Mouse (Mus musculus): ENCODE measurements at regions not wholly inside any gene's neighbourhood (a gene's known extent, or its start where the extent isn't known, plus 50 kb on each side); places are given as distances from the start of the nearest gene placed in this dataset.

DNA sequence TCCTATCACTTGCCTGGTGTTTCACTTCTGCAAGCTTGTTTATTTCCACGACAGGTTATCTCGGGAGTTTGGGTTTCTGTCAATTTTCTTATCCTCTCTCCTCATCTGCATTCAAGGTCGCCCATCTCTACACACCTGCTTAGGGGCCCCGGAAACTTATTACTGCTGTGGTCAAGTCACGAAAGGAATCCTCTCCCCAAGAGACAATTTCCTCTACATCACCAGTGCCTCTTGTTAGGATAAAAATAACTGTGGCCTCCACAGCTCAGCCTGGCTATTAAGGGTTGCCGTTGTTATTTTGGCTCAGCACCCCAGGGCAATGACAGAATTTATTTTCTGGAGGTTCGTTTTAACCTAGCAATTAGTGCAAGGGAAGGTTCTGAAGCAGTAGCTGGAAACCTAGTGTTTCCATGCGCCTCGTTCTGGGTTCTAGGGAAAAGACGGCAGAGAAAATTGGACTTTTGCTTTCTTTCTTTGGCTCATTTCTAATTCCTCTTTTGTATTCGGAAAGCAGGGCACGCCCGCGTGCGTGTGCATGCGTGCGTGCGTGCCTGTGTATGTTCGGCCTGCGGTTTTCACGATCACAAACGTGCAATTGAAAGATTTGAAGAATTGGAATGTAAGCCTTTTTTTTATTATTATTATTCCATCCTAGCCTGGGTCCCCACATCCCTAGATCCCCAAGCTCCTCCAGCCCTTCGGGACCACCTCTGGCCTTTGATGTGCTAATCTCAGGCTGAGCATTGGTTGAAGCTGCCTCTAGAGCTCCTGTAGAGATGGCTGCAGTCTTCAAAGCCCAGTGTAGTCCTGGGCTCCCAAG is 147.1 kb upstream of the Jarid2 start:
- Histone ChIP-seq H3K27ac (ENCODE audit: low read depth, low read length) (peak overlapping the region; percentile 72), H3K9ac (ENCODE audit: low read depth, low read length) (no peak overlapping the region), H3K4me1 (ENCODE audit: control insufficient read depth, insufficient read depth, low read length) (peaks cover 33% of the 10 kb centered on the region), H3K4me2 (peak overlapping the region; percentile 47), H3K36me3 (ENCODE audit: control insufficient read depth, insufficient read depth, low read length) (no peaks in the 10 kb centered on the region), H3K9me3 (replicated peaks; ENCODE audit: control insufficient read depth, low read length) (peaks cover 5% of the 10 kb centered on the region; the same call in 1 of the 2 replicates), H3K4me3 (ENCODE audit: low read depth, low read length) (no peak overlapping the region), H3K27me3 (ENCODE audit: control insufficient read depth, insufficient read depth, low read length) (no peaks in the 10 kb centered on the region)
- no peak for ATAC-seq (replicated peaks; ENCODE audit: insufficient number of reproducible peaks, low FRiP score, low TSS enrichment)
- WGBS (ENCODE audit: insufficient replicate concordance) = 20% methylated on average over 23 of the region's 23 CpGs

DNA sequence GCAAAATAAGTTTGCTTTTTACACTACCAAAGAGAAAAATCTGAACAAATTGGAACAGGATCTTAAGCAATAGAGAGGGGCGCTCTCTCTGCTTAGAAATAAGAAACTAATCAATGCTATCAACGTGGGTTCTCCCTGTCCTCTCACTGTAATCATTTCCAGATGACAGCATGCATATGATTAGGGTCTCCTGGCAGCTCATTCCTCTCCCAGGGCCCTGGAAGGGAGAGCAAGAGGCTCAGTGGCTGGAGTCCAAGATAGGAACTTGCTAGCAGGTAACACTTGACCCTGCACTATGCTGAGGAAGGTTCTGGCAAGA is 146.5 kb upstream of the Jarid2 start:
- Histone ChIP-seq H3K9me3 (replicated peaks; ENCODE audit: control insufficient read depth, low read length) (peaks cover 5% of the 10 kb centered on the region; the same call in 1 of the 2 replicates), H3K27me3 (ENCODE audit: control insufficient read depth, insufficient read depth, low read length) (no peaks in the 10 kb centered on the region), H3K4me2 (peak overlapping the region; percentile 47), H3K36me3 (ENCODE audit: control insufficient read depth, insufficient read depth, low read length) (no peaks in the 10 kb centered on the region), H3K4me1 (ENCODE audit: control insufficient read depth, insufficient read depth, low read length) (peaks cover 33% of the 10 kb centered on the region), H3K9ac (ENCODE audit: low read depth, low read length) (no peak overlapping the region), H3K27ac (ENCODE audit: low read depth, low read length) (peak overlapping the region; percentile 72), H3K4me3 (ENCODE audit: low read depth, low read length) (no peak overlapping the region)
- no peak for ATAC-seq (replicated peaks; ENCODE audit: insufficient number of reproducible peaks, low FRiP score, low TSS enrichment)
- WGBS (ENCODE audit: insufficient replicate concordance) = 14% methylated on average over 2 of the region's 2 CpGs

- H3K4me2 ChIP-seq = no peak overlapping the region
Measured at GRCm38 (mm10) chr13:44583614-44584013, 145.7 kb upstream of the Jarid2 start.

GRCm38 (mm10) chr13:44584151-44584550 is 145.1 kb upstream of the Jarid2 start:
- Histone ChIP-seq H3K27ac (ENCODE audit: low read depth, low read length) (no peak overlapping the region), H3K9me3 (replicated peaks; ENCODE audit: control insufficient read depth, low read length) (no peaks in the 10 kb centered on the region; the same call in 1 of the 2 replicates), H3K4me2 (no peak overlapping the region), H3K27me3 (ENCODE audit: control insufficient read depth, insufficient read depth, low read length) (no peaks in the 10 kb centered on the region), H3K36me3 (ENCODE audit: control insufficient read depth, insufficient read depth, low read length) (no peaks in the 10 kb centered on the region), H3K4me3 (ENCODE audit: low read depth, low read length) (no peak overlapping the region), H3K9ac (ENCODE audit: low read depth, low read length) (no peak overlapping the region), H3K4me1 (ENCODE audit: control insufficient read depth, insufficient read depth, low read length) (peaks cover 33% of the 10 kb centered on the region)
- WGBS (ENCODE audit: insufficient replicate concordance) = 43% methylated on average over 8 of the region's 8 CpGs
- ATAC-seq (replicated peaks; ENCODE audit: insufficient number of reproducible peaks, low FRiP score, low TSS enrichment) = no peak

More at GRCm38 (mm10) chr13:44583614-44584013, 145.7 kb upstream of the Jarid2 start:
- no peak overlapping the region for H3K4me3 ChIP-seq (ENCODE audit: low read depth, low read length)
- no peak for ATAC-seq (replicated peaks; ENCODE audit: insufficient number of reproducible peaks, low FRiP score, low TSS enrichment)
- no peaks in the 10 kb centered on the region for H3K36me3 ChIP-seq (ENCODE audit: control insufficient read depth, insufficient read depth, low read length)
- H3K27ac ChIP-seq (ENCODE audit: low read depth, low read length) = no peak overlapping the region
- WGBS (ENCODE audit: insufficient replicate concordance) = 59% methylated on average over 5 of the region's 5 CpGs
- H3K9ac ChIP-seq (ENCODE audit: low read depth, low read length) = no peak overlapping the region
- H3K4me1 ChIP-seq (ENCODE audit: control insufficient read depth, insufficient read depth, low read length) = peaks cover 33% of the 10 kb centered on the region
- H3K27me3 ChIP-seq (ENCODE audit: control insufficient read depth, insufficient read depth, low read length) = no peaks in the 10 kb centered on the region
- peaks cover 5% of the 10 kb centered on the region; the same call in 1 of the 2 replicates for H3K9me3 ChIP-seq (replicated peaks; ENCODE audit: control insufficient read depth, low read length)

DNA sequence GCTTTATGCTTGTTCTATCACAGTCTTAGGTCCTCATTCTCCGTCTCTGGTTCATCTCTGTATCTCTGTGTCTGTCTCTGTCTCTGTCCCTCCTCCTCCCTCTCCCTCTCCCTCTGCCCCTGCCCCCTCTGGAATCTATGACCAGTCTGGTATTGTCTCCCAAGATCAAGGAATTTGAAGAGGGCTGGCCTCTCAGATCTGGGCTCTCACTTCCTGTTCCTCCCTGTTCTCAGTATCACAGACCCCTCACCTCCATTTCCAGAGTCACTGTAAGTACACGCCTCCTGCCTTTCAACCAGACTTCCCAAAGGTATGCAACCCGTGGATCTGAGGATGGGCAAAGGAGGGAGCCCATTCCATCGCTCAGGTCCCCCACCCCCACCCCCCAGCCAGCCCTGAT is 144.7 kb upstream of the Jarid2 start:
- Histone ChIP-seq H3K4me3 (ENCODE audit: low read depth, low read length) (no peak overlapping the region), H3K27me3 (ENCODE audit: control insufficient read depth, insufficient read depth, low read length) (no peaks in the 10 kb centered on the region), H3K9ac (ENCODE audit: low read depth, low read length) (0 out of 2 replicates have a peak overlapping the region, but pooled peaks have one; percentile 18), H3K4me2 (no peak overlapping the region), H3K27ac (ENCODE audit: low read depth, low read length) (no peak overlapping the region), H3K36me3 (ENCODE audit: control insufficient read depth, insufficient read depth, low read length) (no peaks in the 10 kb centered on the region), H3K4me1 (ENCODE audit: control insufficient read depth, insufficient read depth, low read length) (peaks cover 33% of the 10 kb centered on the region), H3K9me3 (replicated peaks; ENCODE audit: control insufficient read depth, low read length) (no peaks in the 10 kb centered on the region)
- WGBS (ENCODE audit: insufficient replicate concordance) = 30% methylated on average over 4 of the region's 4 CpGs
- ATAC-seq (replicated peaks; ENCODE audit: insufficient number of reproducible peaks, low FRiP score, low TSS enrichment) = no peak

GRCm38 (mm10) chr13:44587846-44588245 is 141.4 kb upstream of the Jarid2 start:
- ATAC-seq (replicated peaks; ENCODE audit: insufficient number of reproducible peaks, low FRiP score, low TSS enrichment) = no peak
- WGBS (ENCODE audit: insufficient replicate concordance) = 68% methylated on average over 4 of the region's 4 CpGs

GRCm38 (mm10) chr13:44594645-44595044 is 134.6 kb upstream of the Jarid2 start:
- Histone ChIP-seq H3K27ac (ENCODE audit: low read depth, low read length) (no peak overlapping the region), H3K9me3 (replicated peaks; ENCODE audit: control insufficient read depth, low read length) (no peaks in the 10 kb centered on the region), H3K36me3 (ENCODE audit: control insufficient read depth, insufficient read depth, low read length) (no peaks in the 10 kb centered on the region), H3K27me3 (ENCODE audit: control insufficient read depth, insufficient read depth, low read length) (no peaks in the 10 kb centered on the region), H3K4me1 (ENCODE audit: control insufficient read depth, insufficient read depth, low read length) (no peaks in the 10 kb centered on the region), H3K4me3 (ENCODE audit: low read depth, low read length) (no peak overlapping the region), H3K9ac (ENCODE audit: low read depth, low read length) (no peak overlapping the region), H3K4me2 (no peak overlapping the region)
- ATAC-seq (replicated peaks; ENCODE audit: insufficient number of reproducible peaks, low FRiP score, low TSS enrichment) = no peak
- WGBS (ENCODE audit: insufficient replicate concordance) = 80% methylated on average over 5 of the region's 5 CpGs

More at GRCm38 (mm10) chr13:44587846-44588245, 141.4 kb upstream of the Jarid2 start:
- no peaks in the 10 kb centered on the region for H3K27me3 ChIP-seq (ENCODE audit: control insufficient read depth, insufficient read depth, low read length)
- H3K4me2 ChIP-seq = no peak overlapping the region
- H3K9ac ChIP-seq (ENCODE audit: low read depth, low read length) = no peak overlapping the region
- H3K27ac ChIP-seq (ENCODE audit: low read depth, low read length) = no peak overlapping the region
- no peaks in the 10 kb centered on the region for H3K9me3 ChIP-seq (replicated peaks; ENCODE audit: control insufficient read depth, low read length)
- H3K36me3 ChIP-seq (ENCODE audit: control insufficient read depth, insufficient read depth, low read length) = no peaks in the 10 kb centered on the region
- H3K4me3 ChIP-seq (ENCODE audit: low read depth, low read length) = no peak overlapping the region
- H3K4me1 ChIP-seq (ENCODE audit: control insufficient read depth, insufficient read depth, low read length) = peaks cover 12% of the 10 kb centered on the region

DNA sequence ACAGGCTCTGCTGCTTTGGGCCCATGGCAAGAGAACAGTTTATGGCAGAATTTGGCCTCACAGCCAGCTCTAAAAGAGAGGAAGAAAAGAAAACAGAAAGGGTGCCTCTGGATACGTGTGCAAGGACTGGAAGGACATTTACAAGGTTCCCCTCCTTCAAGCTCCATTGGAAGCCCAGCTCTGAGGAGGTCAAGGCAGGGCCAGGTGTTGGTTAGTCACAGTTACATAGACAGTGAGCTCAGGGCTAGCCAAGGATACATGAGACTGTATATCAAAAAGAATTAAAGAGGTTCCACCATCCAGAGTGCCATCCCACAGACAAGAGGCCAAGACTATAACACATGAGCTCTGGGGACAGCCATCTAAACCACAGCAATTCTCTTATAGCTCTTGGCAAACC is 131.6 kb upstream of the Jarid2 start:
- H3K27ac ChIP-seq (ENCODE audit: low read depth, low read length) = no peak overlapping the region
- H3K36me3 ChIP-seq (ENCODE audit: control insufficient read depth, insufficient read depth, low read length) = no peaks in the 10 kb centered on the region
- WGBS (ENCODE audit: insufficient replicate concordance) = 69% methylated on average over 1 of the region's 1 CpGs
- H3K4me1 ChIP-seq (ENCODE audit: control insufficient read depth, insufficient read depth, low read length) = no peaks in the 10 kb centered on the region
- H3K9me3 ChIP-seq (replicated peaks; ENCODE audit: control insufficient read depth, low read length) = no peaks in the 10 kb centered on the region
- H3K4me2 ChIP-seq = no peak overlapping the region
- ATAC-seq (replicated peaks; ENCODE audit: insufficient number of reproducible peaks, low FRiP score, low TSS enrichment) = no peak
- no peaks in the 10 kb centered on the region for H3K27me3 ChIP-seq (ENCODE audit: control insufficient read depth, insufficient read depth, low read length)
- H3K4me3 ChIP-seq (ENCODE audit: low read depth, low read length) = no peak overlapping the region
- no peak overlapping the region for H3K9ac ChIP-seq (ENCODE audit: low read depth, low read length)

- ATAC-seq (replicated peaks; ENCODE audit: insufficient number of reproducible peaks, low FRiP score, low TSS enrichment) = no peak
- 83% methylated on average over 2 of the region's 2 CpGs for WGBS (ENCODE audit: insufficient replicate concordance)
- Histone ChIP-seq H3K9ac (ENCODE audit: low read depth, low read length) (no peak overlapping the region), H3K4me2 (no peak overlapping the region), H3K9me3 (replicated peaks; ENCODE audit: control insufficient read depth, low read length) (no peaks in the 10 kb centered on the region), H3K27me3 (ENCODE audit: control insufficient read depth, insufficient read depth, low read length) (no peaks in the 10 kb centered on the region), H3K36me3 (ENCODE audit: control insufficient read depth, insufficient read depth, low read length) (no peaks in the 10 kb centered on the region), H3K4me1 (ENCODE audit: control insufficient read depth, insufficient read depth, low read length) (no peaks in the 10 kb centered on the region), H3K4me3 (ENCODE audit: low read depth, low read length) (no peak overlapping the region), H3K27ac (ENCODE audit: low read depth, low read length) (no peak overlapping the region)
Measured at GRCm38 (mm10) chr13:44601024-44601423, 128.2 kb upstream of the Jarid2 start.
